Mouse (Mus musculus): ENCODE data around the gene Myh11.
"Not testable (repeated sequence)": the region's sequence is repeated elsewhere in the genome, so short reads cannot be mapped to it uniquely, and the experiment has no call there.

Myh11 gene

DNA sequence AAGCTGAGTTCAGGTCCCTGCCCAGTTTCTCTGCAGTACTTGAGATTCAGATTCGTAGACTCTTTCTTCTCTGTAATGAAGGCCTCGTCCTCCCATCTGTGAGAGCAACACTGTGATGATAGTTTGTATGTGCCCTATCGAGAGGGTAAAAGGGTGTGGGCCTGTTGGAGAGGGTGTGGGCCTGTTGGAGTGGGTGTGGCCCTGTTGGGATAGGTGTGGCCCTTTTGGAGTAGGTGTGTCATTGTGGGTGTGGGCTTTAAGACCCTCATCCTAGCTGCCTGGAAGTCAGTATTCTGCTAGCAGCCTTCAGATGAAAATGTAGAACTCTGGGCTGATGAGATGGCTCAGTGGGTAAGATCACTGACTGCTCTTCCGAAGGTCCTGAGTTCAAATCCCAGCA is 124.7 kb downstream of the Myh11 start:
- no peak for DNase-seq (ENCODE audit: extremely low spot score, low spot score)

DNA sequence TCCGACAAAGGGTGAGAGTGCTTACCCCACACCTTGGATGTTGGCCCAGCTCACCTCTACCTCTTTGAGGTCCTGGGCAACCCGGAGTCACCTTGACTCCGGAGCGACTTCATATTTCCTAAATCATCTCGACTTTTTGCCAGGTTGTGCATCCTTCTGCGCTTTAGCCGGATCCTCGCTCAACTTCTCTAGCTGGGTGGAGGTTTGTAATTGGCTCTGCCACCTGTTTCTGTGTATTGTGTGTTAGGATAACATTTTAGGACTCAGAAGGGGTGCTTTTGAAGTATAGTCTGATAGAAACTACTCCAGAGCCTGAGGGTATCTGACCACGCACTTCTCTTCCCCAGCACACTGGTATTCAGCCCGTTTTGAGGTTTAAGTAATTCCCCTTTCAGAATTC is 127.4 kb downstream of the Myh11 start:
- no peak for DNase-seq (ENCODE audit: extremely low spot score, low spot score)

DNA sequence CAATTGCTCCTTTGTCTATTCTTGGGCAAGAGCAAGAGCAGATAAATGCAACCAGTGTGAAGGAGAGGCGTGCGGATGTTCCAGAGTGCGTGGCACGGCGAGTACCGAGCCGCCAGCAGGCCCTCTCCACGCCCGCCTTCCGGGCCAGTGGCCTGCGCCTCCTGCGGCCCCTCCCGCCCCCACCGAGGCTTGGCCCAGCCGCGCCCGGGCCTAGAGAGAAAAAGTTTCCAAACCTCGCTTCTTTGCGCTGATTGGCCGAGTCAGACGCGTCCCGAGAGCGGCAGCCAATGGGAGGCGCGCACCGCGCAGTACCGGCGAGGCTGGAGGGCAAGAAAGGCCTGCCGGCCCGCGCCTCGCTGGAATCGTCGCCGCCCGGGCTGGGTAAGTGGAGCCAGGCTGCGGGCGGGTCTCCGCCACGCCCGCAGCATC is 128.2 kb downstream of the Myh11 start, which contains the start of the genes Nde1 and Marf1:
Gene Nde1 (plus strand): TSS at position 288 of the 429 bp plus-strand sequence.
Gene Marf1 (minus strand): TSS at position 364 of the 429 bp plus-strand sequence.
- DNase-seq (ENCODE audit: extremely low spot score, low spot score) = peak; percentile 90

DNA sequence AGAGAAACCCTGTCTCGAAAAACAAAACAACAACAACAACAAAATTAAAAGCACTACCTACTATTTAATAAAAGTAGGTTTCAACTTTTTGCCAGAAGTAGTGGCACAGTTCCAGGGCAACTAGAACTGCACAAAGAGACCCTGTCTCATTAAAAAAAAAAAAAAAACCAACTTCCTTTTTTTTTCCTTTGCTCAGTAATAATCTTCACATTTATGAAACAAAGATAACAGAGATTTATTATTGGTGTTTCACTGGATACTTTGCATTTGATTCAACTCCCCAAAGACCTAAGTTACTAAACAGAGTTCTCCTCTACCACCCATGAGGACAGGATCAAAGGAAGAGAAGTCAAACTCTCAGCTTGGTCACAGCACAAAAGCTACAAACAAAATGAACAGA is 130.2 kb downstream of the Myh11 start:
- no peak for DNase-seq (ENCODE audit: extremely low spot score, low spot score)

DNA sequence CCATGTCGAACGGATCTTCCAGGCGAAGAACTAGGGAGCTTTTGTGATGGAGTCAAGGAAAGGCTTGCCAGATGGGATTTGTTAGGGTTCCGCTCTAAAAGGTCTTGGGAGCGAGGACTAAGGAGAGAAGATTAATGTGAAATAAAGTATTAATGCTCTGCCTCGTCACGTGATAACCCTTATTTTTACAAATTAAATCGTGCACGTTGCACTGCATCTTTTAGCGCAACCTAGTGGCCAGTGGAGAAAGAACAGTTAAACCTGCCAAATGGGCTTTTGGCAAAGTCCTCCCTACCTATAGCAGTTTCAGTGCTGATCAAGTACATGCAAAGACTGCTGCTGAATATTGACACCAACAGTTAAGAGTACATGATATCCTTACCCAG is 131.4 kb downstream of the Myh11 start:
- no peak for DNase-seq (ENCODE audit: extremely low spot score, low spot score)

DNA sequence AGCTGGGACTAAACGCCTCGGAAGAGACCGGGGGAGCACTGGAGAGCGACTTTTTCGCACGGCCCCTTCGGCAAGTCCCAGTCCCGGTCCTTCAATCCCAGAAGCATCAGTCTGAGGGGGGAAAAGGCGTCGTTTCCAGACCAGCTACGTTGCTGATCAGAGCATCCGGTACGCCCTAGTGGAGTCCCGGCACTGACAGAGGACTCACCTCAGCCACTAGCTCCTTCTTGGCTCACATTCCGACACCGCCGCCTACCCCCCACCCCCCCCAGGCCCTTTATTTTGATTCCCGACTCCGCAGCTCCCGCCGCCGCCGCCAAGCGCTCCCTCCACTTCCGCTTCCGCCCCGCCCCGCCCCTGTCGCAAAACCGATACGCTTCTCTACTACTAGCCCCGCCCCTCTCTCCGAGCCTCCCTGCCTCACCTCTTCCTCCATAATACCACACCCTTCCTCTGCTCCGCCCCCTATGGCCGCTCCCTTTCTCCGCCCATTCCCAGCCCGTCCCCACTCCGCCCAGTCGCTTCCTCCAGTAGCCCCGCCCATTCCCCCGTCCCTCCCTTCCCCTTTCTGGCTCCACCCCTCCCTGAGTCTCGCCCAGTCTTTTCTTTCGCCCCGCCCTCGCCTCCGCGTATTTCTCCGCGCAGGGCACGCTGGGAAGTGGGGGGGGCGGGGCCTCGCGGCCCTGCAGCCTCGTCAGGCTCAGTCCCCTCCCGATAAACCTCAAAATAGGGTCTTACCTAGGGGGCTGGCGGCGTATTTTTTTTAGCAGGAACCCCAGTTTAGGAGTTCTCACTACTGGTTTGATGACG is 132.0 kb downstream of the Myh11 start:
- DNase-seq (ENCODE audit: extremely low spot score, low spot score) = peak; percentile 100

DNA sequence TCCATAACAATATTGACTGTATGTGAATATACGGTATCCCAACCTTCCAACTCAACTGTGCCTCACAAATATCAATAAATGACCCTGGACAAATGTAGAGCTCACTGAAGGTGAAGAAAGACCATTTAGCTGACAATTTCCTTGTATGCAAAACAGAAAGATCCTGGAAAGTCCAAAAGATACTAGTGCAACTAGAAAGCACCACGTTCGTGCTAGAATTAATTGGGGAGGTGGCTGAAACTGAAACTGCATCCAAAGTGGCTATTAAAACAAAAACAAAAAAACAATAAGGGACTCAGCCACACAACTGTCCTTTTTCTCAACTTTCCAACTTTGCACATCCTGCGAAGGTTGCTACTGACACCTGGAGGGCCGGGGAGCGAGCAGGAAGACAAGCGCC is 132.6 kb downstream of the Myh11 start:
- no peak for DNase-seq (ENCODE audit: extremely low spot score, low spot score)

DNA sequence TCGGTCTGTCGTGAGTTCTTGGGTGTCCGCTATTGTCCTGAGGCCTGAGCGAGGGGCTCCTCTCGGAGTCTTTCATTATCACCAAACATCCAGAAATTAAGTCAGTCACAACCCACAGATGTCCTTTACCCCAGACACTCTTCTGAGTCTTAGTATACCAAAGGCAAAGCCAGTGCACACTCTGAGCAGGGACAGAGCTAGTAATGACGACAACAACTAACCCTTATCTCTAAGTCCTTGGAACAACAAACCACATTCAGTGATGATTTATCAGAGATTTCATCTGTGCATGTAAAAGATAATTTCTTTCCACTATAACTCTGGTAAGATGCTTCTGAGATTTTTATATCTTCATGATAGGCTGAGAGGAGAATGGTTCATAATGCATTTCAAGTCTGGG is 134.9 kb downstream of the Myh11 start:
- DNase-seq (ENCODE audit: extremely low spot score, low spot score) = no peak

DNA sequence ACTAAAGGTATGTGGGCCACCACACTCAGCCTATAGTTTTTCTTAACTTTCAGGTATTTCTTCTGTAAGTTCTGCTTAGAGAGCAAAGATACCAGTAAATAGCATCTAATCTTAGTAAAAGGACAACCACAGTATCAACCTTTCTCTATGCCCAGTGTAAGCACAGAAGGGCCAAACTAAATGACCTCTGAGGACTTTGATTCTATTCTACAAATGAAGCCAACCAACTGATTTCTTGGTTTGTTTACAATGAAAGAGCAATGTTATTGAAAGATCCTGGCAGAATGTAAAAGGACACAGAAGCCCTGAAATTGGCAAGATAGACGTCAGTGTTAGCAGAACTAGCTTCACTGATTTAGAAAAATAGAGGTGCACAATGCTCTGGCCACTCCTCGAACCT is 135.5 kb downstream of the Myh11 start:
- not testable (repeated sequence) for DNase-seq (ENCODE audit: extremely low spot score, low spot score)

DNA sequence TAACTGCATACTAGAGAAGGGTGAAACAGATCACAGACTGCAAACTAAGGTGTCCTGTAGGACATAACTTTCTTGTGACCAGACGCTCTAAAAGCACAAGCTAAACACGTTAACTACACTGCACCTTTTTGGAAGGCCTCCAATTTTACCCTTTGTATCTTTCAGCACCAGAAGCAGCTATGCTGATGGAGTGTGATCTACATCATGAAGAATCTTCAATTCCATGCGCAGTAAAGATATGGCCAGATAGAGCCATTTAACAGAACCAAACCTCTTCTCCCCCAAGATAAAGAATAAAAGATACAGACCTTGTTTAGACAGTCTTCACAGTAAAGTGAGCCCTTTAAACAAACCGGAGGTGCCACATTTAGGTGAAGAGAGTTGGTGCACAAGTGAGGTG is 139.5 kb downstream of the Myh11 start:
- no peak for DNase-seq (ENCODE audit: extremely low spot score, low spot score)

DNA sequence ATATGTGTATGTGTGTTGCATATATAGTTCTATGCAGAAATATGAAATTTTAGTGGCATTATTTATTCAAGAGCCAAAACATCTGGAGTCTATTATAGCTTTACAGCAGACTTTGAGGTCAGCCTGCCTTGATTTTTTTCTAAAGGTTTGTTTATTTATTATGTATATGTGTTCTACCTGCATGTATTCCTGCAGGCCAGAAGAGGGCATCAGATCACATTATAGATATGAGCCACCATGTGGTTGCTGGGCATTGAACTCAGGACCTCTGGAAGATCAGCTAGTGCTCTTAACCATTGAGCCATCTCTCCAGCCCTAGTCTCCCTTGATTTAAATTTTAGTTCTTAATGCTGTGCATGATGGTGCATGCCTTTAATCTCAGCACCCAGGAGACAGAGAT is 143.5 kb downstream of the Myh11 start:
- no peak for DNase-seq (ENCODE audit: extremely low spot score, low spot score)
